Mouse (Mus musculus) layer of hippocampus, adult 2 months (tissue): ENCODE measurements around the gene Brwd1. TPM values are rescaled to one million over a fixed set of nuclear protein-coding genes. Genes with fewer than 3 reads are reported as not detected.
"Not testable (repeated sequence)": the region's sequence is repeated elsewhere in the genome, so short reads cannot be mapped to it uniquely, and the experiment has no call there.

Experiments
- DNase-seq, 2 experiments: peaks; one replicate each; pipeline ENCODE4 v3.0.0; 2022; ENCODE audit warnings: low spot score in 2 of 2
- H3K27ac ChIP-seq: fragments of 200-600 bp; 2 replicates; pipeline ENCODE4 v1.8.1; 2022
- H3K4me3 ChIP-seq: fragments of 200-600 bp; 2 replicates; pipeline ENCODE4 v1.8.1; 2022; ENCODE audit warnings: mild to moderate bottlenecking
- CTCF ChIP-seq: fragments of 200-600 bp; conservative IDR thresholded peaks from 2 replicates; pipeline ENCODE4 v1.8.1; 2022; ENCODE audit warnings: antibody characterized with exemption, mild to moderate bottlenecking, moderate library complexity
- total RNA-seq, 2 experiments: library from RNA; stranded (reverse); gene quantifications; 2 replicates each; pipeline ENCODE4 v1.2.3; 2021

The Brwd1 gene
- total RNA-seq, 2 experiments from 2014 or later = 141 to 150 TPM

DNA sequence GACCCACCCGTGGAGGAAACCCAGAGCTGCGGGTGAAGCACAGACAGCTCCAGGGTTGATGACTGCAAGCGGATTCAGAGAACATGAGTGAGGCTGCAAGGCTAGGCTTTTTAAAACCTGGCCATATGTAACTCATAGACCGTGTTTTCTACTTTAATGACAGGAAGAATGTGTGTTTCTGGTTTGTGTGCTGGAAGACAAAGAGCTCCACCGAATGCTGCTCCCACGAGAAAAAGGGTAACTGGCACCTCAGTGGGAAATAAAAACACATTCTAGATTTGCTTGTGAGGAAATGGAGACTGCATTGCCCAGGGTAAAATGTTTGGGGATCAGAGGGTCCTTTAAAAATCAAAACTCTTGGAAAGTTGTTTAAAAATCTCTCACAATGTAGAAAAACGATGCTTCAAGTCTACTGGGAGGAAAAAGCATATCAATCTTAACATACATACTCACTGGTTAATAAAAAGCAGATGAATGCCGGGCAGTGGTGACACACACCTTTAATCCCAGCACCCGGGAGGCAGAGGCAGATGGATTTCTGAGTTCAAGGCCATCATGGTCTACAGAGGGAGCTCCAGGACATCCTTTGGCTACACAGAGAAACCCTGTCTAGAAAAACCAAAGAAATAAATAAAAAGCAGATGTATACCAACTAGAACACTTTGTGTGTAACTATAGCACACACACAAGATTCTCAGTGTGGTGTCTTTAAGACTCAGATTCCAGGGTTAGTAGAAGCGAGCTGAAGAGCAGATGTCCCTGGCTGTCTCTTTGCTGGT is 91.0 kb downstream of the Brwd1 start:
- H3K4me3 ChIP-seq = peak overlapping the region; percentile 75
- peak; percentile 41 for TF ChIP-seq CTCF

DNA sequence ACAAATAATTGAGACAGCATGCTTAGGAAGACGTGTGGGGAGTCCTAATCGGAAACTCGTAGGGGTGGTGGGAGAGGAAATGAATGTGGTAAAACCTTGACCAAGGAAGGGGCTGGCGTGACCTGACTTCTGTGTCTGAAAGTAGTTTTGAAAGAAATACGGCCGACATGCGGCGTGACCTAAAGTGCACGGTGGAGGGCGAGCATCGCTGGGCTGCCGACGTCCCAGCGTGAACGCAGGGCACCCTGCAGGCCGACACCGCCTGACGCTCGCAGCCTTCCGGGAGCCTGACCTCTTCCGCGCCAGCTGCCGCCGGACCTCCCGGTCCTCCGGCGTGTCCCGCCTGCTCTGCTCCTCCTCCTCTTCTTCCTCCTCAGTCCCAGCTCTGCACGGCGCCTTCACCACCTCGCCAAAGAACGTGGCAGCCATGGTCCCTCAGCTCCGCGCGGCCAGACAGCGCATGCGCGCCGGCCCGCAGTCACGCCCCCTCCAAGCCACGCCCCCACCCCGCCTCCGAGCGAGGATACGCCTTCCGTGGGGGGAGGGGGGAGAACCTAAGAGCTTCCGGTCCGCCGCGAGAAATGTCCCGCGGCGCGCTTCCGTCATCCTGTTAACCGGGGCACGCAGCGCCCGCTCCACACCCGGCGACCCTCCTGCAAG is 91.7 kb downstream of the Brwd1 start, which contains the start of gene Psmg1:
Gene Psmg1, minus strand, starts transcription at position 499 of the 660 bp plus-strand sequence.
- peak; percentile 93 to 98 for DNase-seq
- Histone ChIP-seq H3K4me3 (peak within 1 kb of the TSS; percentile 75), H3K27ac (peak within 1 kb of the TSS; percentile 91)
- TF ChIP-seq CTCF = peak; percentile 34

More for the DNA sequence above, 91.0 kb downstream of the Brwd1 start:
- DNase-seq = no peak
- peak overlapping the region; percentile 91 for H3K27ac ChIP-seq

DNA sequence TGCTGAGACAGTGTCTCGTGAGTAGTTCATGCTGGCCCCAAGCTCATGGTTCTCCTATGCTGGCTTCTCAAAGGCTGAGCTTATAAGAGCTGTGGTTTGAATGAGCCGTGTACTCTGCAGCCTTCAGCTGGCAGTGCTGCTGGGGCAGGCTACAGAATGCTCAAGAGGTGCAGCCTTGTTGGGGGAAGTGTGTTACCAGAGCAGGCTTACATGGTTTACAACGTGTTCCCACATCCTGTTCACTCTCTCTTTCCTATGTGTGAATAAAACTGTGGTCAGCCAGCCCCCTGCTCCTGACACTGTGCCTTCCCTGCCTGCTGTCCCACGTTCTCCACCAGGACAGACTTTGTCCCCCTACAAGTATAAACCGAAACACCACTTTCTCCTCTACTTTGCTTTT is 97.4 kb downstream of the Brwd1 start:
- Histone ChIP-seq H3K27ac (no peak overlapping the region), H3K4me3 (no peak overlapping the region)
- TF ChIP-seq CTCF = no peak
- DNase-seq = no peak

DNA sequence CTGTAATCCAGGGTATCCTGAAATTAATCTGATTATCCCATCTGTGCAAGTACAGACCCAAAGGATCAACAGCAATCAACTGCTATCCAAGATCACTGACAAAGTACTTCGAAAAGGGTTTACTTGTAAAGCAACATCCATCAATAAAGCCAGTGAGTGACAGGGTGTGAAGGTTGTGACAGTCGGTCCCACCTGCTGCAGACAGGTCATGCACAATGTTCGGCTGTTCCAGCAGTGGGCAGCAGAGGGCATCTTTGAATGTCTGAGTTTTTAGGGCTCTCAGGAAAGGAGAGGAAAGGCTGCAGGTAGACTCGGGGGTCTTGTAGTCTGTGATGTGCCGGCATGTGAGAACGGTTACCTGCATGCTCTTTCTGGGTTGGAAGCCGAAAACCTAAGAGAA is 98.7 kb downstream of the Brwd1 start:
- Histone ChIP-seq H3K4me3 (no peak overlapping the region), H3K27ac (no peak overlapping the region)
- no peak for DNase-seq
- TF ChIP-seq CTCF = peak; percentile 64

DNA sequence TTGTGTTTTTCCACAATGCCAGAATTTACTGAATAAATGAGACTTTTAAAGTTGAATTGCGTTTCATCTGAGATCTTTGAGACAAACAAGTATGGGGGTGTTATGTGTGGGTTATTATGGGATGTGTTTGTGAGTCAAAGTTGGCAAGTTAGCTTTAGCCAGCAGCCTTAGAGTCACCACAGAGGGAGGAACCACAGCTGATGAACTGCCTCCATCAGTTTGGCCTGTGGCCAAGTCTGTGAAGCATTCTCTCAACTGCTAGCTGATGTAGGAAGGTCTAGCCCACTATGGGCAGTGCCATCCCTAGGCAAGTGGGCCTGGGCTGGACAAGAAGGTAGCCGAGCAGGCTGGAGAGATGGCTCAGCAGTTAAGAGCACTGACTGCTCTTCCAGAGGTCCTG is 111.5 kb downstream of the Brwd1 start:
- no peak overlapping the region for H3K27ac ChIP-seq
- H3K4me3 ChIP-seq = no peak overlapping the region
- no peak for TF ChIP-seq CTCF
- no peak for DNase-seq

DNA sequence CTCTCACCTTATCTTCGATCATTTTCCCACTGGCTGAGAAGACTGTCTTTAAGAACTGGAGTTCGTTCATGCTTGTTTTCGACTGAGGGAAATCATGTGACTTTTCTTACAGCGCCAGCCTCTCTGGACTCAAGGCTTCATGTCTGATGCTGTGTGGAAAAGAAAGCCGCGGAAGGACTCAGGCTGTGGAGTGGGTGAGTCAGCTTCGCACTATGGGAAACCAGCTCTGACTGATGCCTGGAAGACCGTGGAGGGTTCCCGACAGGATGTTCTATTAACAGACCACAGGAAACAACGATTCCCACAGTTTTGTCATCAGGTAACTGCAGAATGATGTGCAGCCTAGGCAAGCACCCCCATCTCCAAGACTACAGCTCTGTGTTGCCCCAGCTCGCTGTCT is 114.9 kb downstream of the Brwd1 start:
- TF ChIP-seq CTCF = no peak
- Histone ChIP-seq H3K4me3 (no peak overlapping the region), H3K27ac (no peak overlapping the region)
- no peak for DNase-seq

DNA sequence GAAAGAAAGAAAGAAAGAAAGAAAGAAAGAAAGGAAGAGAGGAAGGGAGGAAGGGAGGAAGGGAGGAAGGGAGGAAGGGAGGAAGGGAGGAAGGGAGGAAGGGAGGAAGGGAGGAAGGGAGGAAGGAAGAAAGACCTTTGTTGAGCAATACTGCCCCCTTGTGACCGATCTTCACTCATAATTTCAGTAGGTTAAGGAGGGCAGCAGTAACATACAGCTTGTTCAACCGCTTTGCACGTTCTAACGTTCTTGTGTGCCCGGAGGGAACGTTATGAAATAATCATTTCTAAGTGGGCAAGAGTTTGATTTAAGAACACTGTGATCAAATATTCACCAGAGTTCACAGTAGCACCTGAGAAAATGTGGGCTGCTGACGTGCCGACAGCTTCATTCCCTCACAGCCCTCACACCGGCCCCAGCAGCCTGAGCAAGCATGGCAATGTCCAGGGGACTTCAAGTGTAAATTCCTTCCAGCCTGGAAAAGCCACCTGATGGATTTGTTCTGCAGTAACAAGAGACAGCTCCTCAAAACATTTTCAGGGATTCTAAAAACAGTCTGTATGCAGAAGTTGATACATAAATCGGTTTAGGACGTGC is 117.8 kb downstream of the Brwd1 start:
- H3K4me3 ChIP-seq = no peak overlapping the region
- no peak overlapping the region for H3K27ac ChIP-seq
- peak; percentile 66 for TF ChIP-seq CTCF
- peak; percentile 10 to 61 for DNase-seq

DNA sequence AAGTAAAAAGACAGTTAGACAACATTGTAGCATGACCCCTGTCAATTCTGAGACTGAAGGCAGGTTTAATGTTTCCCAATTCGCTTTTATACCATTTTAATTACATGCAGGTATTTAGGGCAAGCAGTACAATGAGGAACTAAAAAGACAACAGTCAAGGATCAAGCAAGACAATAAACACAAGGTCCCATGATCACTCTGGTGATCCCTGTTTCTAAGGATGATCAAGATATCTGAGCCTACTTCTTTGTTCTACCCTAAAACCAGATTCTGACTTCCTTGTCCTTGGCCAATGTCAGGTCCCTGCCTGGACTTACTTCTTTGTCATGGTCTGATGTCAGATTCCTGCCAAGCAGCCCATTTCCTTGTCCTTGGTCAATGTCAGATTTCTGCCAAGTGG is 120.8 kb downstream of the Brwd1 start:
- not testable (repeated sequence) for H3K27ac ChIP-seq, H3K4me3 ChIP-seq, DNase-seq

DNA sequence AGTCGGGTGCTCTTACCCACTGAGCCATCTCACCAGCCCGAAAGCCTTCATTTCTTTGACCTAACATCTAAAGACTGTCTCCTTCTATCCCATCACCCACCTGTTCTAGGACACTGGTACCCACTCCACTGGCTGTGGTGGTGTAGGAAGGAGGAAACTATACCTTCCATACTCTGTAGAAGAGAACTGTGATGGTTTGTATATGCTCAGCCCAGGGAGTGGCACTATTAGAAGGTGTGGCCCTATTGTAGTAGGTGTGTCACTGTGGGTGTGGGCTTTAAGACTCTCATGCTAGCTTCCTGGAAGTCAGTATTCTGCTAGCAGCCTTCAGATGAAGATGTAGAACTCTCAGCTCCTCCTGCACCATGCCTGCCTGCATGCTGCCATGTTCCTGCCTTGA is 121.6 kb downstream of the Brwd1 start:
- DNase-seq, H3K27ac ChIP-seq: not testable (repeated sequence)

DNA sequence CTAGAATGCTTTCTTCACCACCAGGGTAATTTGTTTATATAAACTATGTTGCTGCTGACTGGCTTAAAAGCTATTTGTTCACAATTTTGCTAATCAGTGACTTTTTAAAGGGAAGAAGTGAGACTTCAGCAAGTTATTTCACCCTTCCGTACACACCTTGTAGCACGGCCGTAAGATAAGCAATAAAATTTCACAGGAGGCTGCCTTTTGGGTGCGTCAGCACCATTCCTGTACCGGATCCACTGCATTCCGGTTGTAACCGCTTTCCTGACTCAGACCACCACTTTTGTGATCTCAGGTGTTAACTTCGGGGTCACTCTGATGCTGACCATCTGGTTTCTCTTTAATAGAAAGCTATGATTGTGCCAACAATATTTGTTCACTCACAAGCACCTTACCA is 124.2 kb downstream of the Brwd1 start:
- DNase-seq = no peak
- H3K4me3 ChIP-seq = no peak overlapping the region
- TF ChIP-seq CTCF = no peak
- H3K27ac ChIP-seq = no peak overlapping the region

More for the DNA sequence above, 121.6 kb downstream of the Brwd1 start:
- not testable (repeated sequence) for H3K4me3 ChIP-seq

DNA sequence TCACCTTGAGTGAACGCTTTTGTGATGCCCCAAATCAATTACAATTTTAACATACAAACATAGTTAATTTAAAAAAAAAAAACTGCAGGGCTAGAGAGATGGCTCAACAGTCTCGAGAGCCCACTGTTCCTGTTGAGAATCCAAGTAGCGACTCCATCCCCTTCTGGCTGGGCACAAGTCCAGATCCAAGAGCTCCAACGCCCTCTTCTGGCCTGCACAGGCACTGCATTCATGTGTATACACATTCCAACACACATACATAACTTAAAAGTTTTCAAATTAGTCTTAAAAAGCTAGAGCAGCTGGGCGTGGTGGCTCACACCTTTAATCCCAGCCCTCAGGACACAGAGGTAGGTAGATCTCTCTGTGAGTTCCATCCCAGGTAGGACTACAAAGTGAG is 125.7 kb downstream of the Brwd1 start:
- Histone ChIP-seq H3K27ac (no peak overlapping the region), H3K4me3 (no peak overlapping the region)
- peak; percentile 62 for TF ChIP-seq CTCF
- DNase-seq = no peak

DNA sequence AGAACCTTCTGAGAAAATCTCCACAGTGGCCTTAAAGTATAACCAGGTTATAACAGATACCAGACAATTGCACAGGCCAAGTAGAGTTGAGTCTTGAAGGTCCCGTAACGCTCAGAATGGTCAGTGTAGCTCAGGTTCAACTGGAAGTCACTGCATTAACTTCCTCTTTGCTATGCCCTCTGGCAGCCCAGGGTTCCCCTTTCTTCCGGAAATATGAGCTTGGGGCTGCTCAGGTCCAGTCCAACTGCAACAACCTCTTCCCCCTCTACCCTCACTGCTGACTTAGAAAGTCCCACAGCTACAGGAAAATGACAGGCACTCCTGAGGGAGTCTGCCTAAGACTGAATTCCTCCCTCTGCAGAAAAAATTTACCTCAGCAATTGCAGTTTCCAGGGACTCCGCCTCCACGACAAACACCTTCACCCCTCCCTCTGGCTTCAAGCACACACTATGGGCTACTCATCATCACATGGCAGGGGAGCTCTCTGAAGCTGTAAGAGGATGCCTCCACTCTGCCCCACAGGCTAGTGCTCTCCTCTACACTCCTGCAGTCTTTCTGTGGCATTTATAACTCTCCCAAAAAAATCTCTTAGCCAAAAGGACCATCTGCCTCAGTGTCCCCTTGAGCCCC is 126.5 kb downstream of the Brwd1 start:
- TF ChIP-seq CTCF = no peak
- Histone ChIP-seq H3K27ac (no peak overlapping the region), H3K4me3 (no peak overlapping the region)
- no peak for DNase-seq

DNA sequence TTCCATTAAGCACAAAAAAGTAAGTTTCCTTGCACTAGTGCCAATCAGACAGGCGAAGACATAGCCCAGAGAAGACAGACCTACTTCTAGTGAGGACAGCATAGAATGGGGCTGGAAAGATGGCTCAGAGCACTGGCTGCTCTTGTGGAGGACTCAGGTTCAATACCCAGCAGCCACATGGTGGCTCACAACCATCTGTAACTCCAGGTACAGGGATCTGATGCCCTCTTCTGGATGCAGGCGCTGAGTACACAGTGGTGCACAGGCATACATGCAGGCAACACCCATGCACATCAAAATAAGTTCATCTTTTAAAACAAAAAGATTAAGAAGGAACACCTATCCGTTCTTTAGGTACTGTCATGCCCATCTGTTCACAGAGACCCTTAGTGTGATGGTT is 128.0 kb downstream of the Brwd1 start:
- DNase-seq = no peak
- Histone ChIP-seq H3K27ac (no peak overlapping the region), H3K4me3 (no peak overlapping the region)
- no peak for TF ChIP-seq CTCF
